Mouse (Mus musculus) CH12.LX (cell line): ENCODE data around the gene Aurkaip1. TPM values are rescaled to one million over a fixed set of nuclear protein-coding genes. Genes with fewer than 3 reads are reported as not detected.

Experiments
- DNase-seq: peaks from one replicate; pipeline ENCODE4 v3.0.0-alpha.2; 2013; ENCODE audit errors: extremely low read depth
- H3K27ac ChIP-seq: 2 replicates; pipeline ENCODE4 v1.5.1; 2012; ENCODE audit warnings: low read depth, mild to moderate bottlenecking, control low read depth, moderate library complexity; ENCODE audit not compliant: insufficient read depth
- H3K27me3 ChIP-seq: replicated peaks from 2 replicates; pipeline ENCODE3; 2012; ENCODE audit warnings: inconsistent platforms
- H3K36me3 ChIP-seq, 2 experiments: replicated peaks in 1 of 2; 2 replicates each; pipeline versions ENCODE3 to v1.6.1; 2012; ENCODE audit warnings: inconsistent platforms in 1 of 2, low read length in 1 of 2, mild to moderate bottlenecking in 1 of 2, mixed read lengths in 1 of 2, moderate library complexity in 1 of 2; ENCODE audit not compliant: control insufficient read depth in 1 of 2, insufficient read depth in 1 of 2
- H3K4me1 ChIP-seq, 2 experiments: 2 replicates each; pipeline ENCODE4 v1.6.1; 2012; ENCODE audit warnings: inconsistent platforms in 1 of 2, moderate library complexity in 1 of 2; ENCODE audit not compliant: insufficient read depth in 2 of 2, control insufficient read depth in 1 of 2
- H3K4me2 ChIP-seq: 2 replicates; pipeline ENCODE4 v1.6.1; 2012; ENCODE audit warnings: low read depth, mild to moderate bottlenecking, control low read depth; ENCODE audit not compliant: poor library complexity, insufficient read depth, severe bottlenecking
- H3K4me3 ChIP-seq, 3 experiments: fragments of 150-350 bp in 1 of 3; sonication (generic) in 1 of 3; replicated peaks in 1 of 3; 2 replicates each; pipeline versions ENCODE3 to v1.5.1; 2011 to 2012; ENCODE audit warnings: low read depth in 2 of 3, low read length in 2 of 3, mild to moderate bottlenecking in 2 of 3, moderate library complexity in 2 of 3, control low read depth in 1 of 3, improper control_type of control experiment in 1 of 3, inconsistent platforms in 1 of 3, mixed read lengths in 1 of 3; ENCODE audit not compliant: poor library complexity in 1 of 3
- H3K79me2 ChIP-seq: replicated peaks from 2 replicates; pipeline ENCODE4 v1.6.1; 2012; ENCODE audit warnings: mild to moderate bottlenecking, moderate library complexity; ENCODE audit not compliant: control insufficient read depth, poor library complexity, insufficient read depth, severe bottlenecking; ENCODE audit errors: extremely low read depth
- H3K9ac ChIP-seq: 2 replicates; pipeline ENCODE4 v1.6.1; 2012; ENCODE audit warnings: low read depth, mild to moderate bottlenecking, control low read depth, moderate library complexity; ENCODE audit not compliant: insufficient read depth
- H3K9me3 ChIP-seq: replicated peaks from 2 replicates; pipeline ENCODE3; 2012; ENCODE audit warnings: low read length, inconsistent platforms, mixed read lengths
- BHLHE40 ChIP-seq: IDR thresholded peaks from 2 replicates; pipeline ENCODE4 v1.6.1; 2011; ENCODE audit warnings: mild to moderate bottlenecking, low read depth, low read length, improper control_type of control experiment
- CHD2 ChIP-seq: IDR thresholded peaks from 2 replicates; pipeline ENCODE4 v1.6.1; 2011; ENCODE audit warnings: low read length, improper control_type of control experiment
- CTCF ChIP-seq, 2 experiments: IDR thresholded peaks in 1 of 2; conservative IDR thresholded peaks in 1 of 2; 2 replicates each; pipeline ENCODE4 v1.5.1; 2011 to 2012; ENCODE audit warnings: low read depth in 2 of 2, low read length in 2 of 2, improper control_type of control experiment in 1 of 2, inconsistent platforms in 1 of 2, mild to moderate bottlenecking in 1 of 2, moderate library complexity in 1 of 2
- ELF1 ChIP-seq: IDR thresholded peaks from 2 replicates; pipeline ENCODE4 v1.6.1; 2014; ENCODE audit warnings: low read depth, mild to moderate bottlenecking, inconsistent platforms, low read length, improper control_type of control experiment
- IRF4 ChIP-seq: IDR thresholded peaks from 2 replicates; pipeline ENCODE4 v1.6.1; 2014; ENCODE audit warnings: low read depth, mild to moderate bottlenecking, inconsistent platforms, low read length, improper control_type of control experiment
- MAX ChIP-seq: IDR thresholded peaks from 2 replicates; pipeline ENCODE4 v1.6.1; 2011; ENCODE audit warnings: low read length, improper control_type of control experiment
- MXI1 ChIP-seq: IDR thresholded peaks from 2 replicates; pipeline ENCODE4 v1.6.1; 2011; ENCODE audit warnings: mild to moderate bottlenecking, low read depth, low read length, improper control_type of control experiment
- NELFE ChIP-seq: IDR thresholded peaks from 2 replicates; pipeline ENCODE4 v1.6.1; 2011; ENCODE audit warnings: low read depth, low read length, improper control_type of control experiment
- NRF1 ChIP-seq: IDR thresholded peaks from 2 replicates; pipeline ENCODE4 v1.6.1; 2014; ENCODE audit warnings: low read depth, mild to moderate bottlenecking, inconsistent platforms, low read length, improper control_type of control experiment, moderate library complexity
- PAX5 ChIP-seq: IDR thresholded peaks from 2 replicates; pipeline ENCODE4 v1.6.1; 2012; ENCODE audit warnings: low read length, inconsistent platforms, mixed read lengths
- POLR2AphosphoS2 ChIP-seq: IDR thresholded peaks from 2 replicates; pipeline ENCODE4 v1.6.1; 2011; ENCODE audit warnings: low read depth, low read length, improper control_type of control experiment
- RAD21 ChIP-seq: IDR thresholded peaks from 2 replicates; pipeline ENCODE4 v1.6.1; 2011; ENCODE audit warnings: low read depth, mild to moderate bottlenecking, low read length, improper control_type of control experiment, moderate library complexity
- RCOR1 ChIP-seq: conservative IDR thresholded peaks from 2 replicates; pipeline ENCODE4 v1.6.1; 2012; ENCODE audit warnings: low read depth, mild to moderate bottlenecking, inconsistent platforms, low read length, improper control_type of control experiment
- TBP ChIP-seq: conservative IDR thresholded peaks from 2 replicates; pipeline ENCODE4 v1.6.1; 2011; ENCODE audit warnings: low read depth, low read length, improper control_type of control experiment
- TCF12 ChIP-seq: IDR thresholded peaks from 2 replicates; pipeline ENCODE4 v1.6.1; 2014; ENCODE audit warnings: low read depth, mild to moderate bottlenecking, inconsistent platforms, low read length, improper control_type of control experiment
- ZKSCAN1 ChIP-seq: IDR thresholded peaks from 2 replicates; pipeline ENCODE4 v1.6.1; 2012; ENCODE audit warnings: low read depth, inconsistent platforms, low read length, improper control_type of control experiment, borderline replicate concordance
- ZMIZ1 ChIP-seq: IDR thresholded peaks from 2 replicates; pipeline ENCODE4 v1.6.1; 2012; ENCODE audit warnings: low read depth, mild to moderate bottlenecking, inconsistent platforms, low read length, improper control_type of control experiment
- ZNF384 ChIP-seq: IDR thresholded peaks from 2 replicates; pipeline ENCODE4 v1.6.1; 2012; ENCODE audit warnings: low read depth, low read length, improper control_type of control experiment, inconsistent platforms
- dilution Hi-C: fragments of 300-500 bp; cut with MboI; formaldehyde crosslinking; loops from 2 replicates; pipeline ENCODE4 v1.14.3; 2020; ENCODE audit warnings: low sequenced_read_pairs; ENCODE audit not compliant: extremely low pct_unique_long_range_greater_than_20kb, extremely low pct_ligation_motif_present
- in situ Hi-C: fragments of 300-500 bp; cut with MboI; formaldehyde crosslinking; loops from 3 replicates; pipeline ENCODE4 v1.14.3; 2019; ENCODE audit warnings: low sequenced_read_pairs, low pct_ligation_motif_present, low pct_unique_long_range_greater_than_20kb, mixed read lengths
- polyA plus RNA-seq: library from polyadenylated mRNA; unstranded; fragments of >175 nt; gene quantifications from 2 replicates; pipeline ENCODE4 v1.2.1, GENCODE M21; 2012; ENCODE audit warnings: low read depth; ENCODE audit not compliant: insufficient read length
- total RNA-seq, 2 experiments: library from RNA; depleted of rRNA; stranded (reverse); fragments of 300-350 nt in 1 of 2; fragments of >200 nt in 1 of 2; gene quantifications; 2 replicates each; pipeline ENCODE4 v1.2.3; 2012 to 2014

The Aurkaip1 gene
- total and polyA plus RNA-seq, 3 experiments: 141 to 162 (median 149) TPM

- TF ChIP-seq POLR2AphosphoS2 (peak; percentile 88; the same call in 1 of the 2 replicates), CTCF (conservative IDR thresholded peaks at IDR 0.05 in 1 of 2, IDR thresholded peaks at IDR 0.05 in 1 of 2; ENCODE audit: low read depth in 2 of 2, low read length in 2 of 2) (no peak), MAX (peak; percentile 95), NRF1 (peak; percentile 69), MXI1 (peak; percentile 95), ELF1 (peak; percentile 95), ZKSCAN1 (no peak)
Observed at GRCm38 (mm10) chr4:155811929-155812664, 19.0 kb upstream of the Aurkaip1 start, which contains the start of gene Ccnl2 (continued).

GRCm38 (mm10) chr4:155812665-155813181 lies 18.3 kb upstream of the Aurkaip1 start:
- no peaks in the 10 kb centered on the region for H3K27me3 ChIP-seq
- H3K9me3 ChIP-seq: no peaks in the 10 kb centered on the region
- H3K9ac ChIP-seq: peak overlapping the region; percentile 99
- peaks cover 45% of the 10 kb centered on the region for H3K79me2 ChIP-seq
- in situ Hi-C loops (no loop called here), dilution Hi-C loops (no loop called here)
- peak overlapping the region; percentile 98; the same call in 1 of the 2 replicates for H3K4me2 ChIP-seq
- TF ChIP-seq IRF4: no peak
- TF ChIP-seq BHLHE40: 0 out of 2 replicates have a peak, but pooled peaks have one; percentile 6
- peak; percentile 89 for TF ChIP-seq CHD2
- TF ChIP-seq NELFE: no peak
- TF ChIP-seq MXI1: no peak
- 0 out of 2 replicates have a peak, but pooled peaks have one; percentile 29 for TF ChIP-seq TBP
- peaks cover 70 to 76% of the 10 kb centered on the region in 2 experiments for H3K36me3 ChIP-seq
- H3K4me1 ChIP-seq: peaks cover 6 to 28% of the 10 kb centered on the region in 2 experiments
- DNase-seq: peak; percentile 54
- peak overlapping the region; percentile 70 for H3K27ac ChIP-seq
- H3K4me3 ChIP-seq: peak overlapping the region; percentile 82 to 100 (median 98)

- no peaks in the 10 kb centered on the region for H3K27me3 ChIP-seq
- no peak overlapping the region for H3K9ac ChIP-seq
- H3K27ac ChIP-seq: no peak overlapping the region
- no peak overlapping the region for H3K4me3 ChIP-seq
- in situ Hi-C loops (no loop called here), dilution Hi-C loops (no loop called here)
- H3K36me3 ChIP-seq: peaks cover 76 to 88% of the 10 kb centered on the region in 2 experiments
- TF ChIP-seq RCOR1: no peak
- TF ChIP-seq ZNF384: no peak
- TF ChIP-seq PAX5: no peak
- TF ChIP-seq ZKSCAN1: no peak
- no peak for TF ChIP-seq TCF12
- TF ChIP-seq CTCF (conservative IDR thresholded peaks at IDR 0.05 in 1 of 2, IDR thresholded peaks at IDR 0.05 in 1 of 2; ENCODE audit: low read depth in 2 of 2, low read length in 2 of 2): no peak
- no peak for TF ChIP-seq RAD21
- TF ChIP-seq ELF1: no peak
- TF ChIP-seq MAX: no peak
- TF ChIP-seq BHLHE40: no peak
- no peak for TF ChIP-seq ZMIZ1
- H3K4me1 ChIP-seq: peaks cover 6 to 21% of the 10 kb centered on the region in 2 experiments
- H3K79me2 ChIP-seq: peaks cover 57% of the 10 kb centered on the region
- no peaks in the 10 kb centered on the region for H3K9me3 ChIP-seq
- no peak overlapping the region for H3K4me2 ChIP-seq
- DNase-seq: no peak
Observed at GRCm38 (mm10) chr4:155817533-155817932, 13.5 kb upstream of the Aurkaip1 start.
